In genomic region chr13:93141184-93141583, GRCm38 (mm10) we compare ENCODE assay signal across 20 mouse cellular contexts. TPM values are rescaled to one million over a fixed set of nuclear protein-coding genes. Genes with fewer than 3 reads are reported as not detected.
DNase-seq lines count a peak whose midpoint lies in the region; TF ChIP-seq lines count a peak whose summit lies in the region.
"Had no signal": no experiment of that assay in that cellular context is flagged by ENCODE, and none has a peak within 500 bp of the region (broad histone marks: within the 10 kb centered on the region; RNA-seq: fewer than 3 reads in every experiment).

No protein-coding gene starts in this region.

- intact Hi-C loops in gastrocnemius, adult 2 months (cut with DNase I): loop anchor here (5.0 to 10.0 kb wide), 3 partner anchors 166 to 389 kb away; partner anchors contain the start of gene Jmy

- TF ChIP-seq CTCF in gastrocnemius, adult 2 months (IDR thresholded peaks at IDR 0.05): no peak
- no peak for TF ChIP-seq CTCF in layer of hippocampus, adult 2 months (conservative IDR thresholded peaks at IDR 0.05)

- DNase-seq in gastrocnemius, adult 2 months: peak; percentile 59
- no peak for DNase-seq in gastrocnemius, postnatal 10 days
- DNase-seq in layer of hippocampus, adult 2 months (ENCODE audit: low spot score in 2 of 2): no peak
- no peak for DNase-seq in layer of hippocampus, postnatal 36 days
- DNase-seq in skeletal muscle tissue, adult 2 months (ENCODE audit: low read depth, low spot score): peak; percentile 65
- DNase-seq: adrenal gland, adult 8-10 months; adrenal gland, postnatal 14 days; adrenal gland, postnatal 36 days; B cell, adult 2 months; cerebellum, adult 11-12 months; cerebellum, adult 2 months; cerebellum, adult 9-10 months; cerebellum, postnatal 10 days; cerebellum, postnatal 25 days; embryo, embryonic 11 days had no signal

- H3K4me3 ChIP-seq in gastrocnemius, adult 2 months: peak overlapping the region; percentile 88
- no peak overlapping the region for H3K4me3 ChIP-seq in layer of hippocampus, adult 2 months
- H3K4me3 ChIP-seq: embryonic facial prominence, embryonic 13.5 days; embryonic facial prominence, embryonic 15.5 days; erythroblast, embryonic 14.5 days; forebrain, embryonic 10.5 days; forebrain, embryonic 12.5 days had no signal

- peak overlapping the region; percentile 98 for H3K27ac ChIP-seq in gastrocnemius, adult 2 months
- H3K27ac ChIP-seq in layer of hippocampus, adult 2 months: 0 out of 2 replicates have a peak overlapping the region, but pooled peaks have one; percentile 10
- H3K27ac ChIP-seq: embryonic facial prominence, embryonic 13.5 days; embryonic facial prominence, embryonic 15.5 days; forebrain, embryonic 10.5 days; forebrain, embryonic 12.5 days had no signal

RNA-seq across cellular contexts. Expression of gene Cmya5, which starts 3.3 kb away (rescaled TPM):
- total RNA-seq in gastrocnemius, adult 2 months (2021): 1,000 to 10,000 TPM; 1,090 to 1,382 TPM
- 100 to 1,000 TPM; 451 to 467 TPM for total RNA-seq in gastrocnemius, postnatal 10 days (2021)
- 1 to 10 TPM; 3.4 to 3.5 TPM for total RNA-seq in layer of hippocampus, adult 2 months (2021)
- 1 to 10 TPM; 2.9 to 3.1 TPM for total RNA-seq in layer of hippocampus, postnatal 36 days (2021)

RNA-seq across cellular contexts. Expression of gene Tent2, which starts 51.0 kb away (rescaled TPM):
- 10 to 100 TPM; 10.2 to 12.4 TPM for total RNA-seq in gastrocnemius, adult 2 months (2021)
- total RNA-seq in gastrocnemius, postnatal 10 days (2021): 10 to 100 TPM; 18.0 to 27.0 TPM
- total RNA-seq in layer of hippocampus, adult 2 months (2021): 10 to 100 TPM; 27.7 to 29.0 TPM
- total RNA-seq in layer of hippocampus, postnatal 36 days (2021): 10 to 100 TPM; 25.4 to 28.0 TPM

Comparison
In these comparisons a context has a peak if more than half of its experiments do, and no peak if none do; other contexts are left out.
1. DNase-seq: peak in gastrocnemius, adult 2 months (single experiment) and skeletal muscle tissue, adult 2 months (single experiment); none in gastrocnemius, postnatal 10 days (single experiment), layer of hippocampus, adult 2 months (0 of 2) and layer of hippocampus, postnatal 36 days (0 of 2).
2. RNA of gene Cmya5, which starts 3.3 kb away (total RNA-seq): 1,090 to 1,382 TPM in gastrocnemius, adult 2 months and 451 to 467 TPM in gastrocnemius, postnatal 10 days; 3.4 to 3.5 TPM in layer of hippocampus, adult 2 months and 2.9 to 3.1 TPM in layer of hippocampus, postnatal 36 days; every median in the first group is over 100 times any median in the second.